Mouse (Mus musculus): Measurements from ENCODE around the gene Rnf38. TPM values are rescaled to one million over a fixed set of nuclear protein-coding genes. Genes with fewer than 3 reads are reported as not detected.

Gene Rnf38
- total RNA-seq, 2 experiments from 2014 or later = 30.4 to 32.7 TPM

GRCm38 (mm10) chr4:44159839-44160238 is 73.8 kb downstream of the Rnf38 start:
- no peak for DNase-seq (ENCODE audit: low spot score)
- intact Hi-C loops (cut with DNase I) = no loop called here

GRCm38 (mm10) chr4:44156481-44156880 is 77.1 kb downstream of the Rnf38 start:
- intact Hi-C loops (cut with DNase I) = no loop called here
- no peak for DNase-seq (ENCODE audit: low spot score)

DNA sequence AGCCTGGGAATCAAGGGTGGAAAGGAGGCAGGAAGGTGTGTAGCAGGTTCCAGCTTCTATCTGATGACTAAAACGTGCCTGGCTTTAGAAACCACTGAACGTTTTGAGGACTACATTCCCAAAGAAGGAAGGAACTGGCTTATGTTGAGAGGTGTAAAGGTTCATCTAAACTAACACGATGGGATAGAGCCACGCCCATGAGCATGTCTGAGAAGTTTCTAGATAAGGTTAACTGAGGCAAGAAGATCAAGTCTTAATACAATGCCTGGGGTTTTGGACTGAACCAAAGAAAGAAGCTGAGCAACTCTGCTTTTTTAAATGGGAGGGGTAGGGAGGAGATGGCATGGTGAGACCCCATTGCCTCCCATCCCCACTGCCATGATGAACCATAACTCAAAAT is 78.7 kb downstream of the Rnf38 start:
- DNase-seq (ENCODE audit: low spot score) = no peak
- intact Hi-C loops (cut with DNase I) = no loop called here

GRCm38 (mm10) chr4:44152904-44153303 is 80.7 kb downstream of the Rnf38 start:
- no peak for DNase-seq (ENCODE audit: low spot score)
- intact Hi-C loops (cut with DNase I) = no loop called here

- DNase-seq (ENCODE audit: low spot score) = no peak
- intact Hi-C loops (cut with DNase I) = no loop called here
These were observed 106.8 kb downstream of the Rnf38 start for GRCm38 (mm10) chr4:44126805-44127204.

GRCm38 (mm10) chr4:44119410-44120201 is 114.0 kb downstream of the Rnf38 start:
- DNase-seq (ENCODE audit: low spot score) = no peak
- intact Hi-C loops (cut with DNase I) = loop anchor here (1.0 to 10.0 kb wide), 2 partner anchors 50 to 215 kb away; no protein-coding TSS in a partner anchor

- intact Hi-C loops (cut with DNase I) = loop anchor here (10.0 kb wide), 1 partner anchor 210 kb away; no protein-coding TSS in a partner anchor
- DNase-seq (ENCODE audit: low spot score) = no peak
These were observed 118.5 kb downstream of the Rnf38 start for GRCm38 (mm10) chr4:44115046-44115445.

GRCm38 (mm10) chr4:44113393-44114138 is 120.0 kb downstream of the Rnf38 start:
- intact Hi-C loops (cut with DNase I) = loop anchor here (10.0 kb wide), 1 partner anchor 209 kb away; no protein-coding TSS in a partner anchor
- DNase-seq (ENCODE audit: low spot score) = no peak

- intact Hi-C loops (cut with DNase I) = loop anchor here (10.0 kb wide), 1 partner anchor 208 kb away; no protein-coding TSS in a partner anchor
- no peak for DNase-seq (ENCODE audit: low spot score)
These were observed 120.8 kb downstream of the Rnf38 start for GRCm38 (mm10) chr4:44112741-44113140.

- intact Hi-C loops (cut with DNase I) = loop anchor here (10.0 kb wide), 1 partner anchor 206 kb away; no protein-coding TSS in a partner anchor
- no peak for DNase-seq (ENCODE audit: low spot score)
These were observed 122.8 kb downstream of the Rnf38 start for GRCm38 (mm10) chr4:44110771-44111170.

DNA sequence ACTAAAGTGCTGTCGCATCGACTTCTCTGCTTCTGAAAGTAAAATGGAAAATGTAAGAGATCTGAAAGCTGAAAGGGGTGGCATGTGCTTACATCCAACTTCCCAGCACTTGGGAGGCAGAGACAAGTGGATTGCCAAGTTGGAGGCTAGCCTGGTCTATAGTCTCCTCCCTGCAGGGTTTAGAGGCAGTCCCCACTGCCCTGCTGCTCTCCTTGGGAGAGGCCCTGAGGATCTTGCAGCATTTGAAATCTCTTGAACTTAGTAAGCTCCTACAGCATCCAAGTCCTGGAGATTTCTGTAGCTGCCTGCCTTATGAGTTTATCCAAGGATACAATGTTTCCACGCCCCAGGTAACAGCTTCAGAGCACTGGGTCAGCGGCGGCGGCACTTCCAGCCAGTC is 125.3 kb downstream of the Rnf38 start:
- intact Hi-C loops (cut with DNase I) = no loop called here
- DNase-seq (ENCODE audit: low spot score) = no peak

GRCm38 (mm10) chr4:44107339-44107738 is 126.2 kb downstream of the Rnf38 start:
- intact Hi-C loops (cut with DNase I) = no loop called here
- DNase-seq (ENCODE audit: low spot score) = peak; percentile 16

DNA sequence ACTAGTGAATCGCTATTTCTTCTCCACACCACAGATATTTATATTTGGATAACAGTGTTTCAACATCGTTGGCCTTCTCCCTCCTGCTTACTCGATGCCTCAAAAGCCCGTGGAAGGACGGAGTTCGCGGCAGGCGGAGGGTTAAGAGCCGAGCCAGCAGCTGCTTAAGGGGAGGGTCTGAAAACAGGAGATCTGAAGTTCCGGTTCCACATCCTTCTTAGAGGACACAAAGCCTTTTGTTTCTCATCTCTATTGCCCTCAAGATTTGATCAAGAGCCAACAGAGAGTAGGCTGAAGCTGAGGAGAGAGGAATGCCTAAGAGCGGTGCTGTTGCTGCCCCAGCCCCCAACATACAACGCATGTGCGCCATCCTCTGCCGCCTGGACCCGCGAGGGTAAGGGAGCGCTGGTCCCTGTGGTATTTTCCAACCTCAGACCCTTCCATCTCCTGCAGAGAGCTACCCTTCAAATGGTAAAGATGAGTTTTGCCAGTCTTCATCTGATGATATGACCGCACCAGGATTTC is 127.2 kb downstream of the Rnf38 start:
- intact Hi-C loops (cut with DNase I) = no loop called here
- no peak for DNase-seq (ENCODE audit: low spot score)

GRCm38 (mm10) chr4:44104195-44104917 is 129.2 kb downstream of the Rnf38 start:
- intact Hi-C loops (cut with DNase I) = no loop called here
- no peak for DNase-seq (ENCODE audit: low spot score)

GRCm38 (mm10) chr4:44103620-44104019 is 130.0 kb downstream of the Rnf38 start:
- intact Hi-C loops (cut with DNase I) = no loop called here
- DNase-seq (ENCODE audit: low spot score) = no peak

GRCm38 (mm10) chr4:44097576-44098335 is 135.8 kb downstream of the Rnf38 start:
- intact Hi-C loops (cut with DNase I) = no loop called here
- DNase-seq (ENCODE audit: low spot score) = no peak

- intact Hi-C loops (cut with DNase I) = no loop called here
- no peak for DNase-seq (ENCODE audit: low spot score)
These were observed 139.1 kb downstream of the Rnf38 start for GRCm38 (mm10) chr4:44094475-44094874.

DNA sequence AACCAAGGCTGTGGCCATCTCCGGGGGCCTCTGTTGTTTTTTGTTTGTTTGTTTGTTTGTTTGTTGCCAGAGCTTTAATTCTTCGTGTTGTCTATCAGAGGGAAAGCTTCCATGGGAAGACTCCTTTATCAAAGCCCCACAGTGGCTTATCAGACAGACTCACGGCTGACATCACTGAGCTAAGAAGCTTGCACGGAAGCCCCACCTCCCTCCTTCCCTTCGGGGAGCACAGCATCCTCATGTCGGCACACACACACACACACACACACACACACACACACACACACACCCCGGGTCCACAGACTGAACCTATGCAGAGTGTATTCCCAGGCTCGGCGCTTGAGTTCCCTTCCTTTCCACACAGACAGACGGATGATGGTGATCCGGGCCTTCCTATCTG is 141.2 kb downstream of the Rnf38 start:
- intact Hi-C loops (cut with DNase I) = no loop called here
- DNase-seq (ENCODE audit: low spot score) = no peak

GRCm38 (mm10) chr4:44085566-44085965 is 148.0 kb downstream of the Rnf38 start:
- DNase-seq (ENCODE audit: low spot score) = no peak
- intact Hi-C loops (cut with DNase I) = no loop called here
